Mouse (Mus musculus) forebrain, embryonic 16.5 days (tissue): Measurements from ENCODE around the gene Phlpp2. TPM values are rescaled to one million over a fixed set of nuclear protein-coding genes. Genes with fewer than 3 reads are reported as not detected.

Experiments used
- ATAC-seq: fragments of 200-750 bp; cut with Nextera tagmentation; 2 replicates; pipeline ENCODE4 v1.8.0; 2017; ENCODE audit warnings: mild to moderate bottlenecking, moderate library complexity
- H3K27ac ChIP-seq: fragments of 300-500 bp; sonication (generic); 2 replicates; pipeline ENCODE4 v1.5.1; 2014; ENCODE audit warnings: low read length, control low read depth
- H3K27me3 ChIP-seq: fragments of 300-500 bp; sonication (generic); replicated peaks from 2 replicates; pipeline ENCODE4 v1.6.1; 2014; ENCODE audit warnings: low read length; ENCODE audit not compliant: control insufficient read depth, insufficient read depth
- H3K36me3 ChIP-seq: fragments of 300-500 bp; sonication (generic); 2 replicates; pipeline ENCODE4 v1.6.1; 2014; ENCODE audit not compliant: control insufficient read depth, insufficient read depth
- H3K4me1 ChIP-seq: fragments of 300-500 bp; sonication (generic); replicated peaks from 2 replicates; pipeline ENCODE4 v1.6.1; 2014; ENCODE audit warnings: low read length; ENCODE audit not compliant: control insufficient read depth, insufficient read depth
- H3K4me2 ChIP-seq: fragments of 300-500 bp; sonication (generic); 2 replicates; pipeline ENCODE4 v1.6.1; 2014; ENCODE audit warnings: mild to moderate bottlenecking, low read length, control low read depth
- H3K4me3 ChIP-seq: fragments of 300-500 bp; sonication (generic); replicated peaks from 2 replicates; pipeline ENCODE4 v1.5.1; 2014; ENCODE audit warnings: mild to moderate bottlenecking, low read length, control low read depth
- H3K9ac ChIP-seq: fragments of 300-500 bp; sonication (generic); replicated peaks from 2 replicates; pipeline ENCODE4 v1.6.1; 2014; ENCODE audit warnings: low read depth, low read length, control low read depth
- H3K9me3 ChIP-seq: fragments of 300-500 bp; sonication (generic); 2 replicates; pipeline ENCODE4 v1.6.1; 2016; ENCODE audit warnings: low read length; ENCODE audit not compliant: control insufficient read depth
- WGBS: fragments of 180-500 bp; shearing (Covaris S2); extraction: QIAGEN DNeasy Blood & Tissue Kit; methylation state at CpG from one replicate; pipeline ENCODE4 v1.1.7; 2014; 5-methylcytosine and 5-hydroxymethylcytosine counted together
- polyA plus RNA-seq: library from polyadenylated mRNA; unstranded; fragments of >200 nt; fragmentation: Nextera tagmentation; extraction: Ambion mirVana; gene quantifications from 2 replicates; pipeline ENCODE4 v1.2.1, GENCODE M21; 2015

Gene Phlpp2
- polyA plus RNA-seq, 1 experiment from 2014 or later: 4.0 TPM

DNA sequence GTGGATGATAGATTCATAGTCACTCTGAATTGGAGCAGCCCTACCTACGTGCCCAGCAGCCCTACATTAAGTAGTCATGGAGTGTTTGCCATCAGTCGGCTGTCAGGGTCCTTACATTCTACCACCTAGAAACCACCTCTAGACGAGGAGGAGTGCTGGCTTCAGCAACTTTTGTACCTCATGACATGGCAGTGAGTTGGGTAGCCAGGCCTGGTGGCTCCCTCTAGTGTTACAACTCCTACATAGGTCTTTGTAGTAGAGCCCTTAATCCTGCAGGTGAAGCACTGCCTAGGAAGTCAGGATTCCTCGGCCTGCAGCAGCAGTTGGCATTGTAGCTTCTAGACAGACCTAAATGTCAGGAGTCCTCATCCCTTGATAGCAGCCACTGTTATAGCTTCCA is 48.9 kb downstream of the Phlpp2 start:
- H3K4me2 ChIP-seq: no peak overlapping the region
- no peak overlapping the region for H3K4me3 ChIP-seq
- WGBS: 50% methylated on average over 4 of the region's 4 CpGs
- H3K4me1 ChIP-seq: peaks cover 5% of the 10 kb centered on the region; the same call in 1 of the 2 replicates
- H3K27ac ChIP-seq: no peak overlapping the region
- H3K27me3 ChIP-seq: no peaks in the 10 kb centered on the region
- H3K9ac ChIP-seq: no peak overlapping the region
- H3K36me3 ChIP-seq: peaks cover under 1% of the 10 kb centered on the region
- H3K9me3 ChIP-seq: no peaks in the 10 kb centered on the region
- no peak for ATAC-seq

DNA sequence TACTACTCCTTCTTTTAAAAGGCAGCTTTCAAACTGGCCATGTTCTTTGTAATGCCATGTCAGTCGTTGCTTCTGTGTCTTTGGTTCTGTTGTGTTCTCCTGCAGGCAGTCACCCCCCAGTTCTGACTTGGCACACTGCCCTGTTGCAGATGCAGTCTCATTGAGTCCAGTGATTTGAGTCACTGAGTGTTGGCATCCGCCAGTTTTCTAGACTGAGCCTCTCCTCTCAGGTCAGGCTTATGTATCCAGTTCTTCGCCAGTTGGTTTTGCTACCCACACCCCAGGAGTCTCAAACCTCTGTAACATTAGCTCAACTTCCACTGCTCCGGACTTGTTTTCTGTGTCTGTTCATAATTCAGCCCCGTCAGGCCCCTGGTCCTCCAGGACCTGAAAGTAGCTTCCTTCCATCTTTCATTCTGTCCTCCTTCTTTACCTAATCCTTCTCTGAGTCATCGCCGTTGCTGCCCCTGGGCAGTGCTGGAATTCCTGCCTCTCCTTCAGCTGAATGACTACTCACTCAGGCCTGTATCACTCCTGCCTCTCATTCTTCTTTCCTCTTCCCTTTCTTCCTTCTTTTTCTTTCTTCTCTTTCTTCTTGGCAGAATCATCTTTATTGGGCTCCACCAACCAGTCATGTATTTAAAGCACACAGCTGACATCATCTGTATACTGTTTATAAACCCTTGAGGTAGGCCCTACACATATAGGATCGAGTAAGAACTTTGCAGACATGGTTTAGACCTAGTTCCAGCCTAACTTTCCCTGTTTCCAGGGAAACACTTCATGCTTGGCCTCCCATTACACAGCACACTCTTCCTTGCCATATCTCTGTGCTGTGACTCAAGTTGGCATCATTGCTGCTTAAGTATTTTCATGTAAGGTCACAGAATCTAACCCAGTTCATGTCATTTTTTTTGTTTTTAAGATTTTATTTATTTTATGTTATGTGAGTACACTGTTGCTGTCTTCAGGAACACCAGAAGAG is 52.4 kb downstream of the Phlpp2 start:
- 77% methylated on average over 8 of the region's 8 CpGs for WGBS
- Histone ChIP-seq H3K9ac (no peak overlapping the region), H3K36me3 (peaks cover under 1% of the 10 kb centered on the region), H3K4me1 (peaks cover 5% of the 10 kb centered on the region; the same call in 1 of the 2 replicates), H3K9me3 (no peaks in the 10 kb centered on the region), H3K27ac (no peak overlapping the region), H3K4me3 (no peak overlapping the region), H3K4me2 (no peak overlapping the region), H3K27me3 (no peaks in the 10 kb centered on the region)
- no peak for ATAC-seq

GRCm38 (mm10) chr8:109941606-109942360 is 73.4 kb downstream of the Phlpp2 start:
- Histone ChIP-seq H3K27me3 (no peaks in the 10 kb centered on the region), H3K9me3 (no peaks in the 10 kb centered on the region), H3K9ac (no peak overlapping the region), H3K36me3 (peaks cover 19% of the 10 kb centered on the region), H3K4me2 (no peak overlapping the region), H3K4me1 (no peaks in the 10 kb centered on the region), H3K4me3 (no peak overlapping the region), H3K27ac (no peak overlapping the region)
- no peak for ATAC-seq
- 81% methylated on average over 2 of the region's 2 CpGs for WGBS

GRCm38 (mm10) chr8:109945153-109945632 is 76.9 kb downstream of the Phlpp2 start:
- H3K27ac ChIP-seq: no peak overlapping the region
- H3K4me1 ChIP-seq: peaks cover 10% of the 10 kb centered on the region
- no peak overlapping the region for H3K9ac ChIP-seq
- H3K27me3 ChIP-seq: no peaks in the 10 kb centered on the region
- no peak overlapping the region for H3K4me3 ChIP-seq
- ATAC-seq: no peak
- H3K9me3 ChIP-seq: no peaks in the 10 kb centered on the region
- H3K4me2 ChIP-seq: no peak overlapping the region
- peaks cover 10% of the 10 kb centered on the region; the same call in 1 of the 2 replicates for H3K36me3 ChIP-seq
- WGBS: 57% methylated on average over 9 of the region's 9 CpGs

- peaks cover 10% of the 10 kb centered on the region for H3K4me1 ChIP-seq
- H3K4me3 ChIP-seq: no peak overlapping the region
- peaks cover 5% of the 10 kb centered on the region; the same call in 1 of the 2 replicates for H3K36me3 ChIP-seq
- H3K27me3 ChIP-seq: no peaks in the 10 kb centered on the region
- H3K27ac ChIP-seq: no peak overlapping the region
- H3K9ac ChIP-seq: no peak overlapping the region
- WGBS: 85% methylated on average over 7 of the region's 7 CpGs
- H3K4me2 ChIP-seq: no peak overlapping the region
- ATAC-seq: no peak
- no peaks in the 10 kb centered on the region for H3K9me3 ChIP-seq
Measured at GRCm38 (mm10) chr8:109945694-109946093, 77.4 kb downstream of the Phlpp2 start.

DNA sequence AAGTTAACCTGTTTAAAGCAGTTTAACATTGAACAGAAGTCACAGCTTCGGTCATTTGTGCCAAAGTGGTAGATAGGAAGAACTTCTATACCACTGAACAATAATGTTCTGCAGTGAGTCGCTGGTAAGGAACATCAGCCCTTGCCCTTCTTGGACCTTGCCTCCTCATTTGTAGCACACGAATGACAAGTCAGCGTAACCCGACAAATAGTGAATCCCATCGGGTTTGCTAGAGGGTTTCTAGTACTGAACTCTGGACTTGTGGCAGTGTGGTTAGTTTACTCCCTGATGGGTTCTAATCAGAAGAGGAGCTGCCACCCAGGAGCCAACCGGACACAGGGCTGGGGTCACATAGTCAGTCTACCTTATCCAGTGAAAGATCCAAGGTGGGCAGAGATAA is 77.9 kb downstream of the Phlpp2 start:
- ATAC-seq: no peak
- Histone ChIP-seq H3K9me3 (no peaks in the 10 kb centered on the region), H3K27ac (no peak overlapping the region), H3K9ac (no peak overlapping the region), H3K4me1 (peaks cover 10% of the 10 kb centered on the region), H3K4me2 (no peak overlapping the region), H3K4me3 (no peak overlapping the region), H3K27me3 (no peaks in the 10 kb centered on the region), H3K36me3 (no peaks in the 10 kb centered on the region)
- WGBS: 86% methylated on average over 7 of the region's 7 CpGs

DNA sequence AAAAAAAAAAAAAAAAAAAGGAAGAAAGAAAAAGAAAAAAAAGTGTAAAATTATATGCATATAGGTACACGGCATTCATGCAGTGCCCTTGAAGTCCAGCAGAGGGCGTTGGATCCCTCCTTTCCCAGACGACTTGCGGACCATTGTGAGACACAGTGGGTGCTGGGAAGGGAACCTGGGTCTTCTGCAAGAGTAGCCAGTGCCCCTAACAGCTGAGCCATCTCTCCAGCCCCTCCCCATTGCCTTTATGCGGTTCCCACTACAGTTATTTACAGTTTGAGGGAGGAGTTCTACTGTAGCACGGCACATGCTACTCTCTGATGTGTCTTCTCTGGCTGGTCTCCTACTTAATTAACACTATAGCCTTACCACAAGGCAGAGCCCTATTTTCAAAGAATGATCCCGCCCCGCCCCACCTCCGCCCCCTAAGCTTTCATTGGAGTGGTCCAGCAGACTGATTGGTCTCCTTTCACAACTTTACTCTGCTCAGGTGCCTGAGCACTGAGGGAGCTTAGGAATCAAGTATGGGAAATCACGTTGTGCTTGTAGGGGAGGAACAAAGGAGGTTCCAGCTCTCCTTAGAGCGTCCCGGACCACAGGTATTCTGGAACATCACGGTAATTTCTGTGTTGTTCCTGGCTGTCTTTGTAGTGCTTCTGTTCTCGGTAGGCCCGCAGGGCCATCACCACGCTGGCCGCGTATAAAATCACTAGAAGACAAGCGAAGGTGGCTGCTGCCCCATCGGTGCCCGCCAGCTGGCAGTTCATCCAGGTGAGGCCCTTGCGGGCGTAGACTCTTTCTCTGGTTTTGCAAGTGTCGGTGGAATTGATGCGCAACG is 79.3 kb downstream of the Phlpp2 start:
- H3K4me3 ChIP-seq: peak overlapping the region; percentile 45
- H3K4me1 ChIP-seq: peaks cover 10% of the 10 kb centered on the region
- H3K36me3 ChIP-seq: no peaks in the 10 kb centered on the region
- H3K9me3 ChIP-seq: no peaks in the 10 kb centered on the region
- WGBS: 1% methylated on average over 26 of the region's 26 CpGs
- peak overlapping the region; percentile 56 for H3K9ac ChIP-seq
- no peaks in the 10 kb centered on the region for H3K27me3 ChIP-seq
- peak overlapping the region; percentile 57; the same call in 1 of the 2 replicates for H3K27ac ChIP-seq
- H3K4me2 ChIP-seq: peak overlapping the region; percentile 71
- ATAC-seq: peak; percentile 71

DNA sequence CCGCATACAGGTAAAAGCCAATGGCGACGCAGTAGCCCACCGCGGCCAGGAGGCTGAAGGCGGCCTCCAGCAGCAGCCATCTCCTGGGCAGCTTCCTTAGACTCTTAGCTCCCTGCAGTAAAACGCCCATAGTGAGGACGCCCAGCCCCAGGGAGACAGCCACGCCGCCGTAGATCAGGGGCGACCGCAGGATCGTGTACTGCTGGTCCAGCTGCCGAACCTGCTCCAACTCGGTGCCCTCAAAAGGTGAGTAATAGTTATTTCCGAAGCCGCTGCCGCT is 79.9 kb downstream of the Phlpp2 start:
- 4% methylated on average over 19 of the region's 19 CpGs for WGBS
- peak overlapping the region; percentile 56 for H3K9ac ChIP-seq
- no peak overlapping the region; the same call in 1 of the 2 replicates for H3K27ac ChIP-seq
- ATAC-seq: peak; percentile 32; the same call in 1 of the 2 replicates
- H3K4me2 ChIP-seq: peak overlapping the region; percentile 71
- no peaks in the 10 kb centered on the region for H3K27me3 ChIP-seq
- H3K36me3 ChIP-seq: no peaks in the 10 kb centered on the region
- H3K4me3 ChIP-seq: peak overlapping the region; percentile 45
- peaks cover 10% of the 10 kb centered on the region for H3K4me1 ChIP-seq
- no peaks in the 10 kb centered on the region for H3K9me3 ChIP-seq
